Mouse (Mus musculus) lung, adult 2 months (tissue): ENCODE measurements around the gene Gsk3b.

Source experiments
- CTCF ChIP-seq: fragments of 200-500 bp; IDR thresholded peaks from 2 replicates; pipeline ENCODE4 v1.5.1; 2011; ENCODE audit warnings: mild to moderate bottlenecking, low read length, control low read depth; ENCODE audit not compliant: insufficient read depth
- POLR2A ChIP-seq: fragments of 200-500 bp; IDR thresholded peaks from 2 replicates; pipeline ENCODE4 v1.6.1; 2011; ENCODE audit warnings: low read depth, mild to moderate bottlenecking, control low read depth, low read length, borderline replicate concordance; ENCODE audit errors: extremely low read depth

GRCm38 (mm10) chr16:38089447-38090170, 808 bp downstream of the Gsk3b start:
- TF ChIP-seq POLR2A: peak; percentile 78
- no peak for TF ChIP-seq CTCF
